Mouse (Mus musculus): ENCODE measurements around the gene Podn. TPM values are rescaled to one million over a fixed set of nuclear protein-coding genes. Genes with fewer than 3 reads are reported as not detected.

The Podn gene
- polyA plus RNA-seq, 1 experiment = 0.02 TPM

DNA sequence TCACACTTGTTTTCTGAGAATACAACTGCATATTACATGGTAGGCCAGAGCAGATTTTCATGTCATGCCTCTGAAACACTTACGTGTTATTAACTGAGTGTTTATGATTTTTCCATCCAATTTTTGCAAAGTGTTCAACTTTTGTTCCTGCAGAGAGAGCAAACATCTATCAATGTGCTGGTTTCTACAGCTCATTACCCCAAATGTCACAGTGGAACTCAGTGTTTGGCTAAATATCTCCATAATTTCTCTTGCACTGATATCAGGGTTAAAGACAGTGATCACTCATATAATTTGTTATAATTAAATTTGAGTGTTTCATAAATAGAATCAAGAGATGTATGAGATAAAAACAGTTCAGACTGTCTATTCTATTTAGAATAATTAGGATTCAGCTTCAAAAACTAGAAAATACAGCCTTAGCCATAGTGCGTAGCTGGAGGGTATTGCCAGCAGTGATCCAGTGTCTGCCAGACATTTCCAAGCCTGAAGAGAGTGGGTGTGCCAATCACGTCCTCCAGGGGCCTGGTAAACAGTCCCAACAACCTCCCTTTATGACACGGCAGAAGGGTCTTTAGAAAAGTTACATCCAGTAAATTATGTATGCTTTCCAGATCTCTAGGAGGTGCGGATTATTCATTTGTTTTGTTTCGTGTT is 3.4 kb downstream of the Podn start:
- Histone ChIP-seq H3K27me3 (ENCODE audit: control insufficient read depth, insufficient read depth, insufficient read length) (no peaks in the 10 kb centered on the region), H3ac (ENCODE audit: control insufficient read depth, insufficient read length, low read depth) (no peak overlapping the region), H3K36me3 (ENCODE audit: control insufficient read depth, insufficient read depth) (peaks cover 8% of the 10 kb centered on the region), H3K4me3 (ENCODE audit: insufficient read depth, poor library complexity, severe bottlenecking) (no peak overlapping the region), H3K79me3 (ENCODE audit: low read depth) (no peaks in the 10 kb centered on the region), H3K79me2 (ENCODE audit: control insufficient read depth, insufficient read depth) (no peaks in the 10 kb centered on the region)
- TF ChIP-seq MAX (IDR thresholded peaks at IDR 0.05) = no peak
- TF ChIP-seq MYOG (IDR thresholded peaks at IDR 0.05; ENCODE audit: control insufficient read depth, extremely low read depth, insufficient read length) = no peak
- TF ChIP-seq FOSL1 (IDR thresholded peaks at IDR 0.05; ENCODE audit: insufficient read depth, low read length, poor library complexity, severe bottlenecking) = no peak
- TF ChIP-seq USF1 (IDR thresholded peaks at IDR 0.05; ENCODE audit: low read depth) = no peak
- TF ChIP-seq MYOD1 (IDR thresholded peaks at IDR 0.05; ENCODE audit: control insufficient read depth, insufficient read length, low read depth) = no peak
- TF ChIP-seq CEBPB (IDR thresholded peaks at IDR 0.05; ENCODE audit: low read depth) = no peak
- no peak for TF ChIP-seq CTCF (IDR thresholded peaks at IDR 0.05; ENCODE audit: control insufficient read depth, insufficient read depth, insufficient read length)

DNA sequence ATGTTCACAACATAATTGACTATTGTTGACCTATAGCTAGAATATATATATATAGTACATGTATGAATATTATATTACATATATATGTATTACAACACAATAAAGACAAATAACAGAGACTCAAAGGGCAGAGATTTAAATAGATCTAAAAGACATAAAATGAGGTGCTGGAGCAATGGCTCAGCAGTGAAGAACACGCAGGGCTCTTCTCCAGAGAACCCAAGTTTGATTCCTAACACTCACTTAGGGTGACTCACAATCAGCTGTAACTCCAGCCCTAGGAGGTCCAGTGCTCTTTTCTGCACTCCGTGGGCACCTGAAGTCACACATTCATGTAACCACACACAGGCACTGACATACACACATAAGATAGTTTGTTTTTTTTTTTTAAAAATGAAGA is 12.3 kb downstream of the Podn start:
- TF ChIP-seq USF1 (IDR thresholded peaks at IDR 0.05; ENCODE audit: low read depth) (no peak), FOSL1 (IDR thresholded peaks at IDR 0.05; ENCODE audit: insufficient read depth, low read length, poor library complexity, severe bottlenecking) (no peak), CTCF (IDR thresholded peaks at IDR 0.05; ENCODE audit: control insufficient read depth, insufficient read depth, insufficient read length) (no peak), MYOG (IDR thresholded peaks at IDR 0.05; ENCODE audit: control insufficient read depth, extremely low read depth, insufficient read length) (no peak), MAX (IDR thresholded peaks at IDR 0.05) (no peak)
- no peaks in the 10 kb centered on the region for H3K27me3 ChIP-seq (ENCODE audit: control insufficient read depth, insufficient read depth, insufficient read length)
- H3K4me3 ChIP-seq (ENCODE audit: insufficient read depth, poor library complexity, severe bottlenecking) = no peak overlapping the region

DNA sequence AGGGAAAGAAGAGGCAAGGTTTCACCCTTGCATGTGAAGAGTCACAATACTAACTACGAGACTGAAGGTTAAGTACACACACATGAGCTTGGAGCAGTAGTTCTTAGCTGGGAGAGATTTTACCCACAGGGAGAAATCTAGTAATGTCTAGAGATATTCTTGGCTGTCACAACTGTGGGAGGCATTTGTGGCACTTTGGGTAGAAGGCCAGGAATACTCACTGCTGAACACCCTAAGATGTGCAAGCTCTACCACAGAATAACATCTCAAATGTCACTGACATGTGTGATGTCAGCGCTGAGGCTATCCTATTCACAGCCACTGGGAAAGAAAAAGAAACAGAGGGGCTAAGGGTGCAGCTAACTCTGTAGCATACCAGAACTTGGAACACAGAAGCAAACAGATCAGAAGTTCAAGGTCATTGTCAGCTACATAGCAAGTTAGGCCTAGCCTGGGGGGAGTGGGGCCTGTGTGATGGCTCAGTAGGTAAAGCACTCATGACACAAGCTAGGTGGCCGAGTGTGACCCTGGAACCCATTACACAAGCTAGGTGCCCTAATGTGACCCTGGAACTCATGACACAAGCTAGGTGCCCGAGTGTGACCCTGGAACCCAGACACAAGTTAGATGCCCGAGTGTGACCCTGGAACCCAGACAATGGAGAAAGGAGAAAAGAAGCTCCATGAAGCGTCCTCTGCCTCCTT is 13.1 kb downstream of the Podn start:
- H3K36me3 ChIP-seq (ENCODE audit: control insufficient read depth, insufficient read depth) = no peaks in the 10 kb centered on the region
- H3K4me3 ChIP-seq (ENCODE audit: insufficient read depth, poor library complexity, severe bottlenecking) = no peak overlapping the region
- H3K27me3 ChIP-seq (ENCODE audit: control insufficient read depth, insufficient read depth, insufficient read length) = no peaks in the 10 kb centered on the region
- no peaks in the 10 kb centered on the region for H3K79me3 ChIP-seq (ENCODE audit: low read depth)
- no peaks in the 10 kb centered on the region for H3K79me2 ChIP-seq (ENCODE audit: control insufficient read depth, insufficient read depth)
- no peak for TF ChIP-seq CTCF (IDR thresholded peaks at IDR 0.05; ENCODE audit: control insufficient read depth, insufficient read depth, insufficient read length)
- no peak for TF ChIP-seq USF1 (IDR thresholded peaks at IDR 0.05; ENCODE audit: low read depth)
- TF ChIP-seq MYOD1 (IDR thresholded peaks at IDR 0.05; ENCODE audit: control insufficient read depth, insufficient read length, low read depth) = no peak
- no peak for TF ChIP-seq FOSL1 (IDR thresholded peaks at IDR 0.05; ENCODE audit: insufficient read depth, low read length, poor library complexity, severe bottlenecking)
- TF ChIP-seq MAX (IDR thresholded peaks at IDR 0.05) = no peak
- no peak for TF ChIP-seq CEBPB (IDR thresholded peaks at IDR 0.05; ENCODE audit: low read depth)
- TF ChIP-seq MYOG (IDR thresholded peaks at IDR 0.05; ENCODE audit: control insufficient read depth, extremely low read depth, insufficient read length) = no peak
- no peak overlapping the region for H3ac ChIP-seq (ENCODE audit: control insufficient read depth, insufficient read length, low read depth)

More for the DNA sequence above, 12.3 kb downstream of the Podn start:
- Histone ChIP-seq H3ac (ENCODE audit: control insufficient read depth, insufficient read length, low read depth) (no peak overlapping the region), H3K79me2 (ENCODE audit: control insufficient read depth, insufficient read depth) (no peaks in the 10 kb centered on the region), H3K36me3 (ENCODE audit: control insufficient read depth, insufficient read depth) (no peaks in the 10 kb centered on the region), H3K79me3 (ENCODE audit: low read depth) (no peaks in the 10 kb centered on the region)

DNA sequence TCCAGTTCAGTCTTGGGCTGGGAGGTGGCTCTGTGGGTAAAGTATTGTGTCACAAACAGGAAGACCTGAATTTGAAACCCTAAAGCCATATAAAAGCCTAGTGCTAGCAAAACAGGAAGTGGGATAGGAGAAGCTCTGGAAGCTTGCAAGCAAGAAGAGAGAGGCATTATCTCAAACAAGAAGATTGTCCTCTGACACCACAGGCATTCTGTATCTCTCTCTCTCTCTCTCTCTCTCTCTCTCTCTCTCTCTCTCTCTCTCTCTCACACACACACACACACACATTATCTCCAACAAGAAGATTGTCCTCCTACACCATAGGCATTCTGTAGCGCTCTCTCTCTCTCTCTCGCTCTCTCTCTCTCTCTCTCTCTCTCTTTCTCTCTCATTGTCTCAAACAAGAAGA is 13.8 kb downstream of the Podn start:
- Histone ChIP-seq H3K27me3 (ENCODE audit: control insufficient read depth, insufficient read depth, insufficient read length) (no peaks in the 10 kb centered on the region), H3K4me3 (ENCODE audit: insufficient read depth, poor library complexity, severe bottlenecking) (no peak overlapping the region), H3K79me2 (ENCODE audit: control insufficient read depth, insufficient read depth) (no peaks in the 10 kb centered on the region), H3K36me3 (ENCODE audit: control insufficient read depth, insufficient read depth) (no peaks in the 10 kb centered on the region), H3K79me3 (ENCODE audit: low read depth) (no peaks in the 10 kb centered on the region), H3ac (ENCODE audit: control insufficient read depth, insufficient read length, low read depth) (no peak overlapping the region)
- no peak for TF ChIP-seq FOSL1 (IDR thresholded peaks at IDR 0.05; ENCODE audit: insufficient read depth, low read length, poor library complexity, severe bottlenecking)
- no peak for TF ChIP-seq MAX (IDR thresholded peaks at IDR 0.05)
- no peak for TF ChIP-seq MYOG (IDR thresholded peaks at IDR 0.05; ENCODE audit: control insufficient read depth, extremely low read depth, insufficient read length)
- no peak for TF ChIP-seq USF1 (IDR thresholded peaks at IDR 0.05; ENCODE audit: low read depth)
- TF ChIP-seq MYOD1 (IDR thresholded peaks at IDR 0.05; ENCODE audit: control insufficient read depth, insufficient read length, low read depth) = no peak
- no peak for TF ChIP-seq CEBPB (IDR thresholded peaks at IDR 0.05; ENCODE audit: low read depth)
- TF ChIP-seq CTCF (IDR thresholded peaks at IDR 0.05; ENCODE audit: control insufficient read depth, insufficient read depth, insufficient read length) = no peak

DNA sequence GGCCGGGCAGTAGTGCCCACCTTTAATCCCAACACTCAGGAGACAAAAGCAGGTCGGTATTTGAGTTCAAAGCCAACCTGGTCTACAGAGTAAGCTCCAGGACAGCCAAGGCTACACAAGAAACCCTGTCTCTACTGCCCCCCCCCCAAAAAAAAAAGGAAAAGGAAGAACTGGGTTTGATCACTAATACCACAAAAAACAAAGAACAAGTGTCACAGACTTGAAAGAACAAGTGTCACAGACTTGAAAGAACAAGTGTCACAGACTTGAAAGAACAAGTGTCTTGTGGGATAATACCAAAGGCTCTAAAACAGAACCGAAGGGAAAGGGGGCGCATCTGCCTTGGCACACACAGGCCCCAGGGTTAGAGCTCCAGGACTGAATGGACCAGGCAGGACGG is 15.4 kb downstream of the Podn start:
- H3K27me3 ChIP-seq (ENCODE audit: control insufficient read depth, insufficient read depth, insufficient read length) = no peaks in the 10 kb centered on the region
- no peaks in the 10 kb centered on the region for H3K79me2 ChIP-seq (ENCODE audit: control insufficient read depth, insufficient read depth)
- H3ac ChIP-seq (ENCODE audit: control insufficient read depth, insufficient read length, low read depth) = no peak overlapping the region
- H3K36me3 ChIP-seq (ENCODE audit: control insufficient read depth, insufficient read depth) = no peaks in the 10 kb centered on the region
- TF ChIP-seq CTCF (IDR thresholded peaks at IDR 0.05; ENCODE audit: control insufficient read depth, insufficient read depth, insufficient read length) (no peak), MYOD1 (IDR thresholded peaks at IDR 0.05; ENCODE audit: control insufficient read depth, insufficient read length, low read depth) (no peak), MYOG (IDR thresholded peaks at IDR 0.05; ENCODE audit: control insufficient read depth, extremely low read depth, insufficient read length) (no peak), CEBPB (IDR thresholded peaks at IDR 0.05; ENCODE audit: low read depth) (no peak), FOSL1 (IDR thresholded peaks at IDR 0.05; ENCODE audit: insufficient read depth, low read length, poor library complexity, severe bottlenecking) (no peak), USF1 (IDR thresholded peaks at IDR 0.05; ENCODE audit: low read depth) (no peak), MAX (IDR thresholded peaks at IDR 0.05) (no peak)
- no peak overlapping the region for H3K4me3 ChIP-seq (ENCODE audit: insufficient read depth, poor library complexity, severe bottlenecking)
- no peaks in the 10 kb centered on the region for H3K79me3 ChIP-seq (ENCODE audit: low read depth)
